Mouse (Mus musculus) liver, postnatal 0 days (tissue): ENCODE measurements at regions not wholly inside any gene's neighbourhood (a gene's known extent, or its start where the extent isn't known, plus 50 kb on each side); places are given as distances from the start of the nearest gene placed in this dataset.

Source experiments
- CTCF ChIP-seq: sonication (generic); IDR thresholded peaks from 2 replicates; pipeline ENCODE4 v1.5.1; 2016; ENCODE audit warnings: antibody characterized with exemption, low read depth
- EP300 ChIP-seq: IDR thresholded peaks from 2 replicates; pipeline ENCODE4 v1.6.1; 2016; ENCODE audit warnings: antibody characterized with exemption, low read depth, mild to moderate bottlenecking

DNA sequence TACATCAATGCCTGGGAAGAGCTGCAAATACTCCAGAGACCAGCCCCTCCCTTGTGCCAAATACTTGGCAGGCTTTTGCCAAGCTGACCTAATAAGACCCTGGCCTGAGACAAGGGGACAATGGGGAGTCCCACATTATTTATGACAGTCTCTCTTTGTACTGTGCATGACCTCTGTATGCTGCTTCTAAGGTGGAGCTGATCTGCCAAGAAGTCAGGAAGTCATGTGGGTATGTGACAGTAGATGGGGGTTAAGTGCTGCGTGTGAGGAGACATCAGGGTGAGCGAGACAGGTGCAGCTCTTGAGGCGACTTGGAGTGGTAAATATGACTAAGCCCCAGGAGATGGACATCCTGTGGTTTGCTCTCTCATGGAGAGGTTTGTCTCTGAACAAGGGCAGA, 209.1 kb downstream of the 1500009L16Rik start:
- TF ChIP-seq CTCF (no peak), EP300 (no peak)
